Mouse (Mus musculus): ENCODE measurements around the gene Rasl11b.

Rasl11b gene

GRCm38 (mm10) chr5:74188076-74188475 lies 7.0 kb upstream of the Rasl11b start:
- no peak for DNase-seq (ENCODE audit: low spot score)

DNA sequence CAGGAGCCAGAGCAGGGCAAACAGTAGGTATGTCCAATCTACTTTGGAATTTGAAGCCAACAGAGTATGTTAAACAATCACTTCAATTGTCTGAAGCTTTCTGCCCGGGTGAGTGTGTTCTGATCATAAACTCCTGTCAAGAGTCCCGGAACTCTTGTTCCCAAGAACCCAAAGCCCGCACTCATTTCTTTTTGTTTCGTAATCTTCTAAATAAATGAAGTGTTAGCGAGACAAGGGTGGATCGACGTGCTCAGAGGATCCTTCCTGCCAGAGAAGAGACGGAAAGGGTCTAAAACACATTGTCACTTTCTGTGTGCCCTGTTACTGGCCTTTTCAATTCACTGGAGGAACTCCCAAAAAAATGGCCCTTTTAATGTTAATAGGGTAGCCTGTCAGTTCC lies 6.2 kb upstream of the Rasl11b start:
- no peak for DNase-seq (ENCODE audit: low spot score)

DNA sequence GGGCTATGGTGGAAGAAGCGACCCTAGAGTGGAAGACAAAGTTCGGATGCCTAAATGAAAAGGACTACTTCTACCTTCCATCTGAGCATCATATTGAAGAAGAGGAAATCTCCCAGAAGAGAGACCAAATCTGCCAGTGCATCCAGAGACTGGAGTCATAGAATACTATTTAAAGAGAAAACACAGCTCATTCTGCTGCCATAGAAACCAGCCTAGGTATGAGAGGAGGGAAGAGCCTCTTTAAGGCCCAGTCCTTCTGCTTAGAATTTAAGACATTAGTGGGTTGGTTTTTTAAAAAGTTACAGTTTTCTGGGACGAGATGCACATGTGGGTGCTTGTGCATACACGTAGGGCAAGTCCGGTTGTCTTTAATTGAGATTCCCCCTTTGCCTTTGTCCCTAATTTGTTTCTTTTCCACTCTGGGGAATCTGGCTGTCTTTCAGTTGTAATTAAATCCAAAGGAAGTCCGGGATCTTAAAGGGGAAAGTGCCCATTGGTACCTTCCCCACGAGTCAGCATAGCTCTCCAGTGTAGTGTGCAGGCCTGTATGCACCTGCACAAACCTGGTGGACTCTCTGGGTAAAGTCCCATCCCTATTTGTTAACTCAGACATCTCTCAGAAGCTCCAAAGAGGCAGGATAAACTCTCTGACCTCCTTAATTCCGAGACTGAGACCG lies 5.5 kb upstream of the Rasl11b start:
- no peak for DNase-seq (ENCODE audit: low spot score)

DNA sequence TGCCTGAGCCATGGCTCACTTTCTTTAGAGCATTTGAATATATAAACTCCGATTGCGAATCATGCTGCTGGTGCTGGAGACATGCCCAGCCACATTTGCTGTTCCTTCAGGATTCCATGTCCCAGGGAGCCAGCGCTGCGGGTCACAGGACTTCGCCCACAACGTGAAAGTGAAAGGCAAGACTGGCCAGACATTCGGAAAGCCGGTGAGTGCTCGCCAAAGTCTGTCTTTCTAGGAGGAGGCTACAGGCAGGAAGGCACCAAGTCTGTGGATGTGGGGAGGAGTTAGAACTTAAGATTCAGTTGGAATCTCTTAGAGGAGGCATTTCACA lies 5.0 kb upstream of the Rasl11b start:
- DNase-seq (ENCODE audit: low spot score) = no peak

- no peak for DNase-seq (ENCODE audit: low spot score)
These were observed 4.2 kb upstream of the Rasl11b start for GRCm38 (mm10) chr5:74190911-74191310.

GRCm38 (mm10) chr5:74193008-74193407 lies 2.1 kb upstream of the Rasl11b start:
- DNase-seq (ENCODE audit: low spot score) = no peak

DNA sequence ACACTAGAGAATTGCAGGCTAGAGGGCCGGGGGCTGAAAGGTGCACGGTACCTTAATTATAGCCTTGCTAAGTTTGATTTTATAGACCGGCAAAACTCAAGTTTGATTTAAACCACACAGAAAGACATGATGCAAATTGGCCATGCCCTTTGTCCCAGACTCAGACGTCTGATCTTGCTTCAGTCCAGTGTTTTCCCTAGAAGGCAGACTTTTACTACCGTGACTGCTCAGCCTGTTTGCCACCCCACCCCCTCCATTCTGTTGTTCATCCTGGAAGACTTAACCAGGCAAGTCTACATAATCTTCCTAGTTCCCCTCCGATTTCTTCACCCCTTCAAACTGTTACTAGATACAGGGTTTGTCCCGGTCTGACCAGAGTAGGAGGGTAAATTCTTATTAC lies 1.5 kb upstream of the Rasl11b start:
- no peak for DNase-seq (ENCODE audit: low spot score)

- no peak for DNase-seq (ENCODE audit: low spot score)
These were observed 852 bp upstream of the Rasl11b start for GRCm38 (mm10) chr5:74194027-74194840.

- DNase-seq (ENCODE audit: low spot score) = no peak
These were observed 674 bp downstream of the Rasl11b start for GRCm38 (mm10) chr5:74195614-74196306.

GRCm38 (mm10) chr5:74196307-74196618 lies 1.2 kb downstream of the Rasl11b start:
- peak; percentile 60 for DNase-seq (ENCODE audit: low spot score)

GRCm38 (mm10) chr5:74197541-74198330 lies 2.6 kb downstream of the Rasl11b start:
- no peak for DNase-seq (ENCODE audit: low spot score)

DNA sequence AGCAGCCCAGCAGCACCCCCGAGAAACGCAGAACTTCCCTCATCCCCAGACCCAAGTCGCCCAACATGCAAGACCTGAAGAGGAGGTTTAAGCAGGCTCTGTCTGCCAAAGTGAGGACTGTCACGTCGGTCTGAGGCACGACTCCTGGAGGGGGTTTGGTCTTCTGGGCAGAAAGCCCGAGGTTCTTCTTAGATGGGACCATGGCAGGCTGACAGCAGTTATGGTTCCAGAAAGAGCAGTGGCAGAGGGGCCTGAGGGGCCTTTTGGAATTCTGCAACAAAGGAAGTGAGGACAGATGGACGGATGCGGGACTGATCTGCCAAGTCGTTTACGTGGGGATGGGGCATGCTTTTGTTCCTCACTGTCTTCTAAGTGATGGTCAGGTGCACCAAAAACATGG lies 3.4 kb downstream of the Rasl11b start:
- DNase-seq (ENCODE audit: low spot score) = no peak

- DNase-seq (ENCODE audit: low spot score) = no peak
These were observed 4.7 kb downstream of the Rasl11b start for GRCm38 (mm10) chr5:74199793-74200192.

DNA sequence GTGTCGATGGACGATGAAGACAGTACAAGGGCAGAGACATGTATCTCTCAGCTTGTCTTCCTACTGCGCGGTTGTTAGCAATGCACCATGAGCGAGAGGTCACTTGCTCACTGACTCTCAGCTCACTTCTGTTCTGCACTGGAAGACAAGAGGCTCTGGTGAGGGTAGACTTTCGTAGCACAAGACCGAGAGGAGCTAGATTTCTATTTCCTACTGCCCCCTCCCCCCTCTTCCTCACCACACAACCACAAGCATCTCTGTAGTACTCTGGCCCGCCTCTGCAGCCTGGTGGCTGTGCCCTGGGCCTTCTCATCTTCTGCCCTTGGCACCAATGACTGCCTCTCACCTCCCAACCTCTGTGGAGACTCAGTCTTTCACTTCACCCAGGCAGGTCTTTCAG lies 5.4 kb downstream of the Rasl11b start:
- no peak for DNase-seq (ENCODE audit: low spot score)

- DNase-seq (ENCODE audit: low spot score) = no peak
These were observed 6.7 kb downstream of the Rasl11b start for GRCm38 (mm10) chr5:74201570-74202357.

DNA sequence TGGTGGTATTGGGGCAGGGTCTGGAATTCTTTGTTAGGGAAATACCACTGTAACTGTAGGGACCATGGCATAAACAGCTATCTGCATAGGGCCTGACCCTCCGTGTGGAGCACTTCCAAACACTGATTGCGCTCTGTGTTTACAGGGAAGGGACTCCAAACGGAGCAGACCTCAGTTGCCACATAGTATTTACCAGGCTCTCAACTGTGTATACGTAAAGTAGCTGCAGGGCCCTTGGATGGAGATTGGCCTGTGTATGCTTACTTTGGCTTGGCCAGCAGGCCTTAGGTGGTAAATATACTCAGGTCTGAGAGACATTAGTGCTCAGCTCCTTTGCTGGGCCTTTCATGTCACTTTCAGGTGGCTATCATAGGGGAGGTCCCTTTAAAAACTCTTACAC lies 7.4 kb downstream of the Rasl11b start:
- no peak for DNase-seq (ENCODE audit: low spot score)

GRCm38 (mm10) chr5:74204465-74204864 lies 9.4 kb downstream of the Rasl11b start:
- DNase-seq (ENCODE audit: low spot score) = no peak

DNA sequence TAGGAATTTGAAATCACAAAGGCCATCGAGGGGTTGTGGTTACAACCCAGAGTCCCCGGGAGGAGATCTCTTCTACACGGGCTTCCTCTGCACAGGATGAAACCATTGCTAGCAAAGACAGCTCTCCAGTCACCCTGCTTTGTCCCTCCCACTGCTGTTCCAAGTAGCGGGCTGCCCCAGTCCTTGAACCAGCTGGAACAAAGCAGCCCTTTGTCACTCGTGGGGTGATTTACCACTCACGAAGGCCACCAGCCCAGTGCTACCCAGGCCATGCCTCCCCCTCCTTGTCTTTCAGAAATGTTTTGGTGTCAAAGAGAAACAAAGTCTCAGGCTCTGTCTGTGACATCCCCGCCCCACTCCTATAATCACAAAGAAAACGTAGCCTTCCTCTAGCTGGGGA lies 10.4 kb downstream of the Rasl11b start:
- peak; percentile 63 for DNase-seq (ENCODE audit: low spot score)

DNA sequence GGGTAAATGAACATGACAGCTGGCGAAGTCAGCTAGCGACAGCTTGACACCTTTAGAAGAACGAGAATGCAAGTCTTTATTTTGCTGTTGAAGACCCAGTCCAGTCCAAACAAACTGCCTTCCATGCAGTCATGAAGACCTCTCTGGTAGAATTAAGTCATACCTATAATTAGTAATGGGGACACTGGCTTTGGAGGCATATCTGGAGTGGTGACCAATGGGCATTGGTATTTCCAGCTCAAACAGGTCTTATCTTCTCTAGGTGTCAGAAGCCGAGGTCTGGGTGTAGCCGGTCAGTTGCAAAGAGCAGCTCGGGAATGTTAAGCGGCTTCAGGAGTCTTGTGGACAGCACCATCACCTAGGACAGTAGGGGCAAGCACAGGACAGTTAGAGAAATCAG lies 11.0 kb downstream of the Rasl11b start:
- no peak for DNase-seq (ENCODE audit: low spot score)

DNA sequence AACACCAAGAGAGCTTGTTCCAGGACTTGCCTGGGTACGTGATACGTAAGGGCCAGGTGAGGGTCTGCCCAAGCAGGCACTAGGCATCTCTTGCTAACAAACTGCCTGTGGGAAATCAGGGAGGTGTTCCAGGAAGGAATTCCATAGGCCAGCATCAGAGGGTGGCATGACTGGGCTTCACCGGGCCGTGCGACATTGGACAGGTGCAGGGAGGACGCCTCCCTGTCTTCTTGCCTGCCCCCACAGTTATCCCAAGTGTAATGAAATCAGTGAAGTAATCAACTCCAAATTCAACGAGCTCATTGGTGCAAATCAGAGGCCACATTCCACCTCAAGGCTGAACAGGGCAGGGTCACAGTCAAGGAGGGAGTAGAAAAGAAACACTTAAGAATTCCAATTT lies 11.6 kb downstream of the Rasl11b start:
- DNase-seq (ENCODE audit: low spot score) = no peak

DNA sequence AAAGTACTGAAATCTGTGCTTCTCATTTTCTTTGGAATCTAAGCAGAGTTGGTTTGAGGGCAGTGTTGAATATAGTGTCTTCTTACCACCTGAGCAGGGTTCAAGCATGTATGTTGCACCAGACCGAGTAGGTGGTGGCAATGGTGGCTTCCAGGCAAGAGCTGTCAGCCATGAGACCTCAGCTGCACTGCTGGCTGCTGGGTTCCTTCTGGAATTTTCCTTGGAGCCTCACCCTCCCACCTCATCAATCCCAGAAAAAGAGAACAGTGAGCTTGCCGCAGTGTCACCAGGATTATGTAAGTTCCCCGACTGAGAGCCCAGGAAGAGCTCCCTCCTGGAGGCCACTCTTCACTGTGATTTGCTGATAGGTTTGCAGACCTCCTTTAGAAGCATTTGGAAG lies 12.1 kb downstream of the Rasl11b start:
- DNase-seq (ENCODE audit: low spot score) = no peak

GRCm38 (mm10) chr5:74208438-74208837 lies 13.4 kb downstream of the Rasl11b start:
- no peak for DNase-seq (ENCODE audit: low spot score)
